Mouse (Mus musculus) left cerebral cortex, postnatal 10 days (tissue): ENCODE results near the gene Skap1. TPM values are rescaled to one million over a fixed set of nuclear protein-coding genes. Genes with fewer than 3 reads are reported as not detected.

Experiments
- DNase-seq, 2 experiments: peaks; one replicate each; pipeline ENCODE4 v3.0.0; 2021 to 2022; ENCODE audit warnings: low spot score in 2 of 2, mixed read lengths in 1 of 2; ENCODE audit errors: extremely low spot score in 1 of 2
- intact Hi-C: fragments of 180-260 bp; cut with DNase I; formaldehyde crosslinking; loops from one replicate; pipeline ENCODE4 v1.15.1; 2025
- total RNA-seq, 2 experiments: library from RNA; stranded (reverse); gene quantifications; 2 replicates each; pipeline ENCODE4 v1.2.3; 2021

The Skap1 gene
- total RNA-seq, 2 experiments from 2014 or later: 1.3 to 1.6 TPM

- peak in 1 of 2 experiments; percentile 6 for DNase-seq
- intact Hi-C loops: loop anchor here (5.0 to 10.0 kb wide), 2 partner anchors 111 to 234 kb away; partner anchors contain the start of gene Hoxb5
Observed at GRCm38 (mm10) chr11:96536146-96536545, 71.8 kb downstream of the Skap1 start.

GRCm38 (mm10) chr11:96542003-96542402, 77.6 kb downstream of the Skap1 start:
- intact Hi-C loops: no loop called here
- no peak for DNase-seq

- no peak for DNase-seq
- intact Hi-C loops: no loop called here
Observed at GRCm38 (mm10) chr11:96542561-96542960, 78.2 kb downstream of the Skap1 start.

- no peak for DNase-seq
- intact Hi-C loops: no loop called here
Observed at GRCm38 (mm10) chr11:96546428-96546827, 82.0 kb downstream of the Skap1 start.

- intact Hi-C loops: loop anchor here (2.0 to 5.0 kb wide), 4 partner anchors 186 to 311 kb away; no protein-coding TSS in a partner anchor
- DNase-seq: no peak
Observed at GRCm38 (mm10) chr11:96550960-96551703, 86.7 kb downstream of the Skap1 start.

GRCm38 (mm10) chr11:96553091-96553490, 88.7 kb downstream of the Skap1 start:
- peak in 1 of 2 experiments; percentile 47 for DNase-seq

GRCm38 (mm10) chr11:96560229-96560628, 95.8 kb downstream of the Skap1 start:
- DNase-seq: no peak
- intact Hi-C loops: no loop called here

More at GRCm38 (mm10) chr11:96553091-96553490, 88.7 kb downstream of the Skap1 start:
- intact Hi-C loops: loop anchor here (5.0 kb wide), 3 partner anchors 184 to 309 kb away; no protein-coding TSS in a partner anchor

GRCm38 (mm10) chr11:96564088-96564487, 99.7 kb downstream of the Skap1 start:
- DNase-seq: no peak
- intact Hi-C loops: no loop called here

- intact Hi-C loops: no loop called here
- DNase-seq: no peak
Observed at GRCm38 (mm10) chr11:96572515-96572914, 108.1 kb downstream of the Skap1 start.

GRCm38 (mm10) chr11:96576491-96577427, 112.4 kb downstream of the Skap1 start:
- no peak for DNase-seq
- intact Hi-C loops: no loop called here

- DNase-seq: no peak
- intact Hi-C loops: no loop called here
Observed at GRCm38 (mm10) chr11:96578551-96579283, 114.3 kb downstream of the Skap1 start.

- DNase-seq: peak in 1 of 2 experiments; percentile 24
- intact Hi-C loops: no loop called here
Observed at GRCm38 (mm10) chr11:96581604-96582384, 117.4 kb downstream of the Skap1 start.

- intact Hi-C loops: no loop called here
- no peak for DNase-seq
Observed at GRCm38 (mm10) chr11:96582595-96582994, 118.2 kb downstream of the Skap1 start.

- DNase-seq: no peak
- intact Hi-C loops: no loop called here
Observed at GRCm38 (mm10) chr11:96589828-96590227, 125.4 kb downstream of the Skap1 start.

GRCm38 (mm10) chr11:96595890-96596289, 131.5 kb downstream of the Skap1 start:
- intact Hi-C loops: no loop called here
- no peak for DNase-seq

- intact Hi-C loops: no loop called here
- DNase-seq: no peak
Observed at GRCm38 (mm10) chr11:96596301-96596700, 131.9 kb downstream of the Skap1 start.

- no peak for DNase-seq
- intact Hi-C loops: no loop called here
Observed at GRCm38 (mm10) chr11:96602806-96603205, 138.4 kb downstream of the Skap1 start.

- intact Hi-C loops: no loop called here
Observed at GRCm38 (mm10) chr11:96604306-96604705, 139.9 kb downstream of the Skap1 start.

More at GRCm38 (mm10) chr11:96604306-96604705, 139.9 kb downstream of the Skap1 start:
- no peak for DNase-seq
